Mouse (Mus musculus) left cerebral cortex, adult 9 months (tissue): ENCODE data around the gene Hspa13.
A peak's percentile ranks its signal among the peaks of the same experiment; 100 is the strongest.

Experiments
- DNase-seq, 2 experiments: peaks; one replicate each; pipeline ENCODE4 v3.0.0; 2022; ENCODE audit warnings: low spot score in 2 of 2

The Hspa13 gene

DNA sequence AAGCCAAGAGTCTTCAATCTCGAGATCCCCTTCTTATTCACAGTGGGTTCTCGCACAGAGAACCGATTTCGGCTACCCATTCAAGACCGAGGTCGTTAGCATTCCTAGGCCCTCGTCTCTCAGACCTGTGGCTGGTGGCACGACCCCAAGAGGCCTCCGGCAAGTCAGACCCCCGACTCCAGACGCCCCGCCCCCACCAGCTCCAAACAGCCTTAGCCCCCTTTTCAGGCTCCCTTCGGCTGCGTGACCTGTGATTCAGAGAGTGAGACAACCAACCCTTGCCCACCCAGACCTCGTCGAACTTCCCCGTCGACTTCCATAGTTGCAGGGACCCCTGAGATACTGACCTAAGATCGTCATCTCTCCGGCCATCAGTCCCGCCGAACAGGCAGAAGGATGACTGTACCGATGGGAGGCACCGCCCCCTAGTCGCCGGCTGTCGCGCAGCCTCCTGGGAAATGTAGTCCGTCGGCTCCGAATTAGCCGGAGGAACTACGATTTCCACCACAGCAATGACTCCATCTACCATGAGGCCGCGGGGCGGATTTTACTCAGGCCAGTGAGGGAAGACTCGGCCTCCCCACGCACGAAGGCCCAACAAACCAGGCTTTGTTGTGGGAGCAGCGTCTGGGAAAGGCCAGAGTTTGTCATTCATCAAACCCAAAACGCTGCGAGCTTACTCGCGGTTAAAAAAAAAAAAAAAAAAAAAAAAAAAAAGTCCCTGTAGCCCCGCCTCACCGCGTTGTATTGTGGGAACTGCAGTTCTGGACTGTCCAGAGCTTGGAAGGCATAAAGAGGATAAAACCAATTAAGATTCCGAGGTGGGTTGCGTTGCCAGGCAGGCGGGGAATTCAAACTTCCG, at the start of gene Hspa13:
TSS of gene Hspa13 (minus strand) at position 717 of the 862 bp plus-strand sequence.
- DNase-seq = peak; percentile 95 to 99

DNA sequence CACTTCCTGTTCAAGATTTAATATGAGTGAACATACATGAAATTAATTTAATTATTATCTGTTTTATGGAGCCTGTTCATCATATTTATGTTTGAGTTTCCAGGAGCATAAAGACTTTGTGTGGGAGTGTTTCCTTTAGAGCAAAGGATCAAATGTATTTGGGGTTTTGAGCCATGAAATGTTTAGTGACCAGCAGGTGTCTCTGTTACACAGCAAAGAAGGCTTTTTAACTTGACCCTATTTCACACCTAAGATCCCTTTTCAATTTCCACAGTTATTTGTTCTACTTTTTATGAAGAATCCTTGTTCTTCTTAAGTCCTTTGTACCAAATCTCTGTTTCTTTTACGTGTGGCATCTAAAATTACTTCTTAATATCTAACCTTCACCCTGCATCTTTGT, 12.4 kb upstream of the Hspa13 start:
- peak in 1 of 2 experiments; percentile 28 for DNase-seq

DNA sequence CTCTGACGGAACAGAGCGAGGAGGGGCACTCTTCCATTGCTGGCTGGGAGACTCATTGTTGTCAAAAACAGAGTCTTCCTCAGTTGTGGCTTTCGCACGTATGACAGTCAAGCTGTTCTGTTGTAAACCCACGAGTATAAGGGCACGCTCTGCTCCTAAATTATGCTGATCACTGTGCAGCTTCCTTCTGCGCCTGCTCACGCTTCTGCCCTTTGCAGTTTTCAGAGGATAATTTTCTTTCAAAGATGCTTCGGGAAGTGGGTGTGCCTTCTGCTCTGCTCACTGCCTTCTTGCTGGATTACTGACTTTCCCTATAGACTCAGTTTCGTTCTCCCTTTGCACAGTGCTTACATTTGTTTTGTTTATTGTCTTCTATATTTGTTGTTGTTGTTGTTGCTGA, 6.3 kb upstream of the Hspa13 start:
- peak in 1 of 2 experiments; percentile 16 for DNase-seq

DNA sequence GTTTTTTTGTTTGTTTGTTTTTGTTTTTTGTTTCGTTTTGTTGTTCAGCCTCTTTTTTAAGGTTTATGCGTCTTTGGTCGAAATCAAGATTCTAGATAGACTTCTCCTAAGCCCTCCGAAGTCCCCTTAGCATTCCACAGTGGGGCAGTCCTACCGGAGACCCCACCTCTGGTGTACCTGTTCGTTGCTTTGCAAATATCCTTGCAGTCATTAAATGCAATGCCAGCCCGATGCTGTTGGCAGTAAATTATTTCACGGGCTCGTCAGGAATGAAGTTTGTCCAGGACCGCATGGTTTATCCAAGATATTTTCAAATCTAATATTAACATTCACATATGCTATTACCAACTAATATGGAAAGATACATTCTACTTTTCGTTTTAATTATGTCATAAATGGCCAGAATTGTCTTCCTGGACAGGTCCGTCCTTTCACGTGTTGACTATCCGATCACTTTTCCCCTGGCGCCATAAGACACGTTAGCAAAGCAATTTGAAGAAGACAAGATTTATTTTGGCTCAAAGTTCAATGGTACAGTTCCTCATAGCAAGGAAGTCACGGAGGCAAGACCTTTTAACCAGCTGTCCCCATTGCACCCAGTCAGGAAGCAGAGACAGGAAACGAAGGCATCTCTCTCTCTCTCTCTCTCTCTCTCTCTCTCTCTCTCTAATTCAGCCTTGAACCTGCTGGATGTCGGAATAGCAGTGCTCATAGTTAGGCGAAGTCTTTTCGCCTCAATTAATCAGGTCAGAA, 522 bp upstream of the Hspa13 start:
- DNase-seq = no peak

DNA sequence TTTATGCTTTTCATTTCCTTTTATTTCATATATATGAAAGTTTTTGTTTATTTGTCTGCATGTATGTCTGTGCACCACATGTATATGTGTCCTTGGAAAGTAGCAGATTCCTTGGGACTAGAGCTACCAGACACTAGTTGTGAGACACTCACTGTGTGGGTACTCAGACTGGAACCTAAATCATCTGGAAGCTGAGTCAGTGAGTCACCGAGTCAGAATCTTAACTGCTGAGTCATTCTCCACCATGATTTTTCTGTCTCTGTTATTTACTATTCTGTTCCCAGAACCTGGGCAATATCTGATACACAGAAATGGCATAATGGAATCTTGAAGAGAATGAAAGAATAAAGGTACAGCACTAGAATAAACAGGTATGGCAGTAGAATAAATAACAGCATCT, 14.0 kb downstream of the Hspa13 start:
- DNase-seq = no peak

DNA sequence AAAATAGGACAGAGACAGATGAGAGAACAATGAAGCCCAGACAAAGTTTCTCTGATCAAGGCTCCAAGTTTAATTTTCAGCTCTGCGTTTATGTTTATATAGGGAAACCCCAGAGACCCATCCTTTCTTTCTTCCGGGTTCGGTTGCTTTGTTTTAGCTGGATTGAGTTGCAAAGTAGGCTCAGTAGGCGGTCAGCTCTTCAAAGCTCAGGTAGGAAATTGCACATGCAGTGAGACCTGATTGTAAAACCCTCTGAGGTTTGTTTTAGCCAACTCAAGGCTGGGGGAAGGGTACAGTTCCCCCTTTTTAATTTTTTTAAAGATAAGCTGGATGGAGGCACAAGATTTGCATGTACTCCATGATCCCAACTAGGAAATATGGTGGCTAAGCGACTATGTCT, 16.8 kb downstream of the Hspa13 start:
- DNase-seq = no peak

DNA sequence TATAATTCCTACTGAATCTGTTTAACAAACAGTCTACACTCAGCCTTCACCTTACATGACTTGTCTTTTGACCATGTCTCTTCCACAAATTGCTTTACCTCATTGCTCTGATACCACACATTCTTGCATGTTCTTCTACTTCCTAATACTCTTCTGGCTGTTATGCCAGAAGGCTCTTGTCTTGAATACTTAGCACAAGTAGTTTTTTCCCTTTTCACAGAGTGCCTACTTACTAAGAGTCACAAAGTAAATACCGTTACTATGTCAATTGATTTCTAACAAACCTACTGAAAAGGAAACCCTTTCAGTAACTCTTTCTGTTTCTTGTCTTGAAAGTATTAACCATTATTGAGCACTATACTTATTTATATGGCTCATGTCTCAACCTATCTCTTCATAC, 18.0 kb downstream of the Hspa13 start:
- DNase-seq = no peak

DNA sequence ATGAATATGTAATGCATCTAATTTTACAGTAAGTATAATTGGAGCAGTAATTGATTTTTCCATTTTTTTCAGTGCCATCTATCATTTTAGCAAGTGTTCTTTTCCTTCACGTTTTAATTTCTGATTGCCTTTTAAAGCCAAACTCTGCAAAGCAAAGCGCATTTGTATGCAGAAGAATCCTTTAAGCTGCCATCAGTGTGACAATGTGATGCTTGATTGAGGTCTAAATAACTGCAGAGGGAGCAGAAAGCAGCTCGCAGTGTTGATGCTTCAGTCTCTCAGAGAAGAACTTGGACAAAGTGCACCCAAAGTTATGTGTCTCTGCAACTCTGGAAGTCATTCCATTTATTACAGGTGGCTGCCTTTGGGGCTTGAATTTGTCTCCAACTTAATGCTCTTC, 22.9 kb downstream of the Hspa13 start:
- DNase-seq = no peak

DNA sequence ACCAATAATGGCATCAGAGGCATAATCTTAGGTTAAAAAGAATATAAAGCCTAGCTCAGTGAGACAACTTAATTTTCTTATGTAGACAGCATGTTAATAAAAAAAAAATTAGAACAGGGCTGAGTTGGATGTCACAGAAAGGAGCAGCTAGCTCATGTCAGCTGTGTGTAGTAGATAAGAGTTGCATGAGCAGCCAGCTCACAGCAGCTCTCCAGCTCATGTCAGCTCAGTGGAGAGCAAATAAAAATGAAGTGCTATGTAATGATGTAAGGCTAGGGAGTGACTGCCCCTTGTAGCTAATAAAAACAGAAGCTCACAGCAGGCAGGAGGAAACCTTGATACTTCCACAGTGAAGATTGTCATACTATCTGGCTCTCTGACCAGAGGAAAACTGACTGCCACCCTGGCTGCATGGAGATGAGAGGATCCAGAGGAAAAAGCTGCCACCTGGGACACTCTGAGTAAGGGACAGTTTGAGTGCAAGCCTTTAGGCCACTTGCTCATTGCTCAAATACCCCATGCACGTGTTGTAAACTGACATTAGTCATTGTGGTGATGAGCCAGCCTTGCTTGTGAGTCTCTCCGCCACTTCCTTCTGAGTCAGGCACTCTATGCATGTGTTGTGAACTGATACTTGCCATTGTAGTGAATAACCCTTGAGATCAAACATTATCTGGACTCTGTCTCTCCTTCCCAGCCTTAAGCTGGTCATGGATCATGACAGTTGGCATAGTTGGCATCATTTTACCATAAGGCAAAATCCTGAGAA, 49.3 kb downstream of the Hspa13 start:
- no peak for DNase-seq

DNA sequence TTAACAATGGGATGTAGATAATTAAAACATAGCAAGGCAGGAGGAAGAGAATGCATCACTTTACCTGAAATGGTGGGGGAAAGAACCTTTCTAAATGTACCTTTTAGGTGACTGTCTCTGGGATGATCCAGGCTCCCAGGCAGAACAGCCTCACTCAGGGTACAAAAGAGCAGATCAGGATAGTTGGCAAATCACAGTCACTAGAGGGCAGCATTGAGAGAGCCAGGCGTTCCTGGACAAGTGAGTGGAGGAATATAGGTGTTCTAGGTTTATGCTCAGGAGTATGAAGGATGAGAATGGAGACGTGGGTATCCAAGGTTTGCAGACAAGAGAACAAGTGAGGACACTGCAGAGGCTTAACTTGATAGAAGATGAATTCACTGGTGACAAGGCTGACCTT, 70.7 kb downstream of the Hspa13 start:
- peak; percentile 7 to 63 for DNase-seq
